Mouse (Mus musculus) lung, postnatal 10 days (tissue): ENCODE data around the gene Cdh26.
A peak's percentile ranks its signal among the peaks of the same experiment; 100 is the strongest.

Source experiments
- DNase-seq: peaks from one replicate; pipeline ENCODE4 v3.0.0; 2021

Cdh26 gene

GRCm38 (mm10) chr2:178430231-178430630 is at the start of gene Cdh26:
TSS of gene Cdh26 (plus strand) at chr2:178430531.
- no peak for DNase-seq

- no peak for DNase-seq
These were observed 23.1 kb upstream of the Cdh26 start, which contains the start of gene Sycp2 for GRCm38 (mm10) chr2:178407053-178407815. TSS of gene Sycp2 (minus strand) at chr2:178407685.

GRCm38 (mm10) chr2:178409024-178409423 is 21.3 kb upstream of the Cdh26 start:
- no peak for DNase-seq

GRCm38 (mm10) chr2:178410286-178410685 is 20.0 kb upstream of the Cdh26 start:
- no peak for DNase-seq

- peak; percentile 70 for DNase-seq
These were observed 17.7 kb upstream of the Cdh26 start for GRCm38 (mm10) chr2:178412598-178412997.

- DNase-seq = no peak
These were observed 17.2 kb upstream of the Cdh26 start for GRCm38 (mm10) chr2:178413081-178413480.

- DNase-seq = no peak
These were observed 16.7 kb upstream of the Cdh26 start for GRCm38 (mm10) chr2:178413481-178414260.

GRCm38 (mm10) chr2:178414261-178415149 is 15.8 kb upstream of the Cdh26 start, which contains the start of the genes Ppp1r3d and Fam217b:
TSS of gene Ppp1r3d (minus strand) at chr2:178414472.
TSS of gene Fam217b (plus strand) at chr2:178414524.
- peak; percentile 69 for DNase-seq

- DNase-seq = no peak
These were observed 15.2 kb upstream of the Cdh26 start for GRCm38 (mm10) chr2:178415150-178415448.

- peak; percentile 56 for DNase-seq
These were observed 13.9 kb upstream of the Cdh26 start for GRCm38 (mm10) chr2:178416427-178416826.

- no peak for DNase-seq
These were observed 13.4 kb upstream of the Cdh26 start for GRCm38 (mm10) chr2:178416970-178417369.

- no peak for DNase-seq
These were observed 9.8 kb upstream of the Cdh26 start for GRCm38 (mm10) chr2:178420576-178420975.

- no peak for DNase-seq
These were observed 8.7 kb upstream of the Cdh26 start for GRCm38 (mm10) chr2:178421603-178422002.

- DNase-seq = no peak
These were observed 8.1 kb upstream of the Cdh26 start for GRCm38 (mm10) chr2:178422186-178422585.

- DNase-seq = no peak
These were observed 7.1 kb upstream of the Cdh26 start for GRCm38 (mm10) chr2:178423223-178423622.

- peak; percentile 62 for DNase-seq
These were observed 4.1 kb upstream of the Cdh26 start for GRCm38 (mm10) chr2:178426229-178426628.

- DNase-seq = peak; percentile 0
These were observed 3.1 kb upstream of the Cdh26 start for GRCm38 (mm10) chr2:178427181-178427580.

- DNase-seq = no peak
These were observed 2.1 kb upstream of the Cdh26 start for GRCm38 (mm10) chr2:178428183-178428582.

- DNase-seq = no peak
These were observed 1.7 kb upstream of the Cdh26 start for GRCm38 (mm10) chr2:178428676-178429075.

GRCm38 (mm10) chr2:178429426-178429825 is 905 bp upstream of the Cdh26 start:
- DNase-seq = no peak

GRCm38 (mm10) chr2:178433495-178433894 is 3.2 kb downstream of the Cdh26 start:
- no peak for DNase-seq

GRCm38 (mm10) chr2:178433903-178434302 is 3.6 kb downstream of the Cdh26 start:
- DNase-seq = no peak

GRCm38 (mm10) chr2:178437311-178437710 is 7.0 kb downstream of the Cdh26 start:
- DNase-seq = no peak
